Mouse (Mus musculus) cerebellum, adult 2 months (tissue): ENCODE measurements around the gene Tm4sf4.

Experiments used
- CTCF ChIP-seq: fragments of 200-500 bp; IDR thresholded peaks from 2 replicates; pipeline ENCODE4 v1.5.1; 2011; ENCODE audit warnings: low read depth, mild to moderate bottlenecking, control low read depth, low read length, moderate library complexity, borderline replicate concordance; ENCODE audit not compliant: insufficient read depth
- POLR2A ChIP-seq: fragments of 200-500 bp; IDR thresholded peaks from 2 replicates; pipeline ENCODE4 v1.6.1; 2011; ENCODE audit warnings: low read length, control low read depth, borderline replicate concordance; ENCODE audit not compliant: insufficient read depth

- no peak for TF ChIP-seq POLR2A
- no peak; the same call in 1 of the 2 replicates for TF ChIP-seq CTCF
Observed at GRCm38 (mm10) chr3:57470326-57470725, 45.2 kb downstream of the Tm4sf4 start.
